Mouse (Mus musculus): ENCODE results near the gene Cela2a. TPM values are rescaled to one million over a fixed set of nuclear protein-coding genes. Genes with fewer than 3 reads are reported as not detected.

The Cela2a gene
- polyA plus RNA-seq, 1 experiment from 2014 or later: not detected

GRCm38 (mm10) chr4:141765008-141765407 lies 61.0 kb downstream of the Cela2a start:
- Histone ChIP-seq H3K9ac (no peak overlapping the region), H3K27me3 (replicated peaks) (no peaks in the 10 kb centered on the region), H3K4me2 (no peak overlapping the region), H3K27ac (ENCODE audit: poor library complexity, severe bottlenecking) (no peak overlapping the region), H3K9me3 (replicated peaks) (no peaks in the 10 kb centered on the region), H3K4me1 (replicated peaks) (peaks cover 30% of the 10 kb centered on the region), H3K4me3 (no peak overlapping the region), H3K36me3 (peaks cover 72% of the 10 kb centered on the region)
- WGBS: 92% methylated on average over 3 of the region's 3 CpGs
- ATAC-seq (ENCODE audit: insufficient number of reproducible peaks, low FRiP score): no peak

Other genes with a start within 250 kb of the Cela2a start
- 70.1 and 70.6 TPM in 2 replicates for gene Fblim1, start 220.1 kb downstream of the Cela2a start, polyA plus RNA-seq (2016; fragmentation: Nextera tagmentation; extraction: Ambion mirVana)
- 0.19 and 0.37 TPM in 2 replicates for gene Tmem82, start 207.5 kb downstream of the Cela2a start, polyA plus RNA-seq (2016; fragmentation: Nextera tagmentation; extraction: Ambion mirVana)
- 0.21 and 0.24 TPM in 2 replicates for gene Slc25a34, start 202.3 kb downstream of the Cela2a start, polyA plus RNA-seq (2016; fragmentation: Nextera tagmentation; extraction: Ambion mirVana)
- gene Plekhm2, start 161.3 kb downstream of the Cela2a start, polyA plus RNA-seq (2016; fragmentation: Nextera tagmentation; extraction: Ambion mirVana): 6.1 and 6.2 TPM in 2 replicates
- gene Rsc1a1, start 140.6 kb downstream of the Cela2a start, polyA plus RNA-seq (2016; fragmentation: Nextera tagmentation; extraction: Ambion mirVana): 0.82 TPM in 1 of 2 replicates, not detected in the other
- 24.8 and 24.9 TPM in 2 replicates for gene Ddi2, start 102.7 kb downstream of the Cela2a start, polyA plus RNA-seq (2016; fragmentation: Nextera tagmentation; extraction: Ambion mirVana)
- gene Agmat, start 79.5 kb downstream of the Cela2a start, polyA plus RNA-seq (2016; fragmentation: Nextera tagmentation; extraction: Ambion mirVana): 0.92 and 1.3 TPM in 2 replicates
- 5.0 and 6.1 TPM in 2 replicates for gene Dnajc16, start 35.2 kb downstream of the Cela2a start, polyA plus RNA-seq (2016; fragmentation: Nextera tagmentation; extraction: Ambion mirVana)
- gene Casp9, start 32.5 kb downstream of the Cela2a start, polyA plus RNA-seq (2016; fragmentation: Nextera tagmentation; extraction: Ambion mirVana): 21.1 and 21.6 TPM in 2 replicates
- not detected in 2 replicates for gene Ctrc, start 20.2 kb upstream of the Cela2a start, polyA plus RNA-seq (2016; fragmentation: Nextera tagmentation; extraction: Ambion mirVana)
- gene Efhd2, start 48.8 kb upstream of the Cela2a start, polyA plus RNA-seq (2016; fragmentation: Nextera tagmentation; extraction: Ambion mirVana): 119 and 121 TPM in 2 replicates
- gene Fhad1, start 188.9 kb upstream of the Cela2a start, polyA plus RNA-seq (2016; fragmentation: Nextera tagmentation; extraction: Ambion mirVana): 3.9 and 4.8 TPM in 2 replicates

All from heart, embryonic 12.5 days (tissue).